Mouse (Mus musculus) T-cell, adult 66 days (primary cell): ENCODE data around the gene Slc22a19. TPM values are rescaled to one million over a fixed set of nuclear protein-coding genes. Genes with fewer than 3 reads are reported as not detected.

Experiments used
- total RNA-seq, 2 experiments: library from RNA; stranded (reverse); gene quantifications; 3 replicates in 1 of 2; 4 replicates in 1 of 2; pipeline ENCODE4 v1.2.4; 2023

Gene Slc22a19
- not detected for total RNA-seq

DNA sequence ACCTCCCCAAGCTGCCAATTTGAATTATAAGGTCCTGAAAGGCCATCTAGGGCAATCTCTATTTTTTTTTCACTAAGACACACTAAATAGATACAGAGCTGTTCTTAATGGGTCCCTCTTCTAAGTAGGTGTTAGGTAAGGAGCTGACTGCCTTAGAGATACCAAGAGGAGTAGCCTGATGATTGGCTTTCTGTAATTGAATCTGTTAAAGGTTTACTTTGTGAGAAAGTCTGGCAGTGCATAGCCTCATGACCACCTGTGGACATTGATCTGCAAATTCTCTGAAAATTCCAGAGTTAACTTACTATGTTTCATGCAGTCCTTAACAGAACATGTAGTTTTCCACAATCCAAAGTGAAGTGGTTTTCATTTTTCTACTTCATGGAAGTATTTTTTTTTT lies at the start of gene Slc22a19:
Gene Slc22a19, minus strand, starts transcription at position 163 of the 400 bp plus-strand sequence.

Other genes with a start within 250 kb of the Slc22a19 start
- 10 to 100 TPM; 51.8 to 56.5 TPM for gene Rtn3, start 228.0 kb downstream of the Slc22a19 start, total RNA-seq
- gene Atl3, start 217.3 kb downstream of the Slc22a19 start, total RNA-seq = 10 to 100 TPM; 47.2 to 50.3 TPM
- gene Pla2g16, start 153.9 kb downstream of the Slc22a19 start, total RNA-seq = 10 to 100 TPM; 33.1 to 35.7 TPM
- not detected for gene Lgals12, start 104.1 kb downstream of the Slc22a19 start, total RNA-seq
- gene Hrasls5, start 98.8 kb downstream of the Slc22a19 start, total RNA-seq = under 1 TPM in 1 of 2 experiments, not detected in 1; 0.56 TPM
- not detected for gene Slc22a26, start 91.4 kb upstream of the Slc22a19 start, total RNA-seq